Mouse (Mus musculus): ENCODE results near the gene Zfp189. TPM values are rescaled to one million over a fixed set of nuclear protein-coding genes. Genes with fewer than 3 reads are reported as not detected.

The Zfp189 gene
- polyA plus RNA-seq, 1 experiment from 2014 or later = 16.1 TPM

DNA sequence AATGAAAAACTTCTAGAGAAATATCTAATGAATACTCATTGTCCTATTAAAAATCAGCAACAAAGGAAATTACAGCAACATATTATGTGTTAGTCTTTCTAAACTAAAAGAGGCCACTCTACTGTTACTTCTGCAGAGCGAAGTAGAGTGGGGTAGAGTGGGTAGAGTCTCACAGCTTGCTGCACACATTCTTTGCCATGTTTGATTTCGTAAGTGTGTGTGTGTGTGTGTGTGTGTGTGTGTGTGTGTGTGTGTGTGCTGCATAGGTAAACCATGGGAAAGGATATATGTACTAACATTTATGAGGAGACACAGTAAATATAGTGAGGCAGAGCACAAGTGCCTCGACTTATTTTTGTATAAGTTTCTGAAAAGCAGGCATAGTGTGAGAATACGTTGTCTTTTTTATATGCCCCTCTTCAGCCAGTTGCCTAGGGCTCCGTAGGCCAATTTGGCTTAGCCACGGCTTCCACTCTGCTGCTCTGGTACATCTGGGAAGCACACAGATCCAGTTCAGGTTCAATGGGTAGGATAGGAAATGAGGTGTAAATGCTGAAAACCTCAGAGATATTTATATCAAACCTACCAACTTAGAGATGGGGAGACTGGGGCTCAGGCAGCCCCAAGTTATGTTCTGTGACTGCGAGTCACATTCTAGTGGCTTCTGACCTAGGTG lies 26.7 kb downstream of the Zfp189 start:
- no peak for DNase-seq
- Histone ChIP-seq H3K4me3 (replicated peaks; ENCODE audit: low read depth, low read length) (no peak overlapping the region), H3K4me2 (ENCODE audit: low read length) (no peak overlapping the region), H3K9ac (replicated peaks; ENCODE audit: low read length) (no peak overlapping the region), H3K27me3 (ENCODE audit: control insufficient read depth, insufficient read depth, low read length) (no peaks in the 10 kb centered on the region), H3K27ac (replicated peaks; ENCODE audit: low read depth, low read length) (no peak overlapping the region), H3K9me3 (ENCODE audit: control insufficient read depth, low read length) (no peaks in the 10 kb centered on the region), H3K4me1 (ENCODE audit: control insufficient read depth, insufficient read depth, low read length) (no peaks in the 10 kb centered on the region), H3K36me3 (ENCODE audit: control insufficient read depth, insufficient read depth, low read length) (no peaks in the 10 kb centered on the region)
- ATAC-seq (ENCODE audit: low FRiP score, low TSS enrichment) = no peak
- WGBS = 90% methylated on average over 7 of the region's 7 CpGs

DNA sequence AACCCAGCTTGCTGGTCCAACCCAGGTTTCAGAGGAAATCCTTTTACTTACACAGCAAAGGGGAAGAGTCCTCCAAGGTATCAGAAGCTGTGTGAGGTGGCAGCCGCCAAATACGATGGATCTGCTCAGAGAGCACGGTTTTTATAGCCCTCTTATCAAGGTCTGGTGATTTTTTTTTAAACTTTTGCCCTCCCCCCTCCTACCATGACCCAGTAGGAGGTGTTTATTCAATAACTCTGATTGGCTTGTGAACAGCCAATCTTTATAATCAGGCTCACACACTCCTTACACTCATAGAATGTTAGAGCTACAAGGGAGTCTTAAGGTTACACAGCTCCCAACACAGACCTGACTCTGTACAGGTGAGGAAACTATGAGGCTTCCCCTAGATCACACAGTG lies 28.4 kb downstream of the Zfp189 start, which contains the start of gene Aldob:
TSS of gene Aldob (minus strand) at position 164 of the 400 bp plus-strand sequence.
- no peak within 1 kb of the TSS for H3K9ac ChIP-seq (replicated peaks; ENCODE audit: low read length)
- H3K27ac ChIP-seq (replicated peaks; ENCODE audit: low read depth, low read length) = no peak within 1 kb of the TSS
- no peaks in the 10 kb centered on the region for H3K36me3 ChIP-seq (ENCODE audit: control insufficient read depth, insufficient read depth, low read length)
- H3K4me3 ChIP-seq (replicated peaks; ENCODE audit: low read depth, low read length) = no peak within 1 kb of the TSS
- DNase-seq (no peak), ATAC-seq (ENCODE audit: low FRiP score, low TSS enrichment) (no peak)
- H3K4me1 ChIP-seq (ENCODE audit: control insufficient read depth, insufficient read depth, low read length) = no peaks in the 10 kb centered on the region
- H3K27me3 ChIP-seq (ENCODE audit: control insufficient read depth, insufficient read depth, low read length) = no peaks in the 10 kb centered on the region
- no peaks in the 10 kb centered on the region for H3K9me3 ChIP-seq (ENCODE audit: control insufficient read depth, low read length)
- H3K4me2 ChIP-seq (ENCODE audit: low read length) = no peak within 1 kb of the TSS
- WGBS = 74% methylated on average over 3 of the region's 3 CpGs

- Histone ChIP-seq H3K4me3 (replicated peaks; ENCODE audit: low read depth, low read length) (no peak overlapping the region), H3K27ac (replicated peaks; ENCODE audit: low read depth, low read length) (no peak overlapping the region), H3K4me2 (ENCODE audit: low read length) (no peak overlapping the region), H3K4me1 (ENCODE audit: control insufficient read depth, insufficient read depth, low read length) (no peaks in the 10 kb centered on the region), H3K9ac (replicated peaks; ENCODE audit: low read length) (no peak overlapping the region), H3K9me3 (ENCODE audit: control insufficient read depth, low read length) (no peaks in the 10 kb centered on the region), H3K27me3 (ENCODE audit: control insufficient read depth, insufficient read depth, low read length) (no peaks in the 10 kb centered on the region), H3K36me3 (ENCODE audit: control insufficient read depth, insufficient read depth, low read length) (no peaks in the 10 kb centered on the region)
- WGBS = 83% methylated on average over 5 of the region's 5 CpGs
- no peak for DNase-seq
- ATAC-seq (ENCODE audit: low FRiP score, low TSS enrichment) = no peak
These were observed 32.4 kb downstream of the Zfp189 start for GRCm38 (mm10) chr4:49553380-49553779.

DNA sequence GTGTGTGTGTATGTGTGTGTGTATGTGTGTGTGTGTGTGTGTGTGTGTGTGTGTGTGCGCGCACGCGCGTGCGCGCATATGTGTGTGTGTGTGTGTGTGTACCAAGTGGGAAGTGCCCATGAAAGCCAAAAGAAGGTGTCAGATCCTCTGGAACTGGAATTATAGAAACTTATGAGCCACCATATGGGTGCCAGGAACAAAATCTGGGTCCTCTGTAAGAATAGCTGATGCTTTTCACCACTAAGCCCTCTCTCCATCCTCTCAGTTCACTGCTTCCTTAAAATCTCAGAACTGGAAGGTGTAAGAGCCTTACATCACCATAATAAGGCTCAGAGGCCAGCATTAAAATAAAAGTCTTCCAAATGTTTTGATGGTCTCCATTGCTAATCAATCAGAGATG lies 36.4 kb downstream of the Zfp189 start:
- 87% methylated on average over 7 of the region's 7 CpGs for WGBS
- no peaks in the 10 kb centered on the region for H3K27me3 ChIP-seq (ENCODE audit: control insufficient read depth, insufficient read depth, low read length)

GRCm38 (mm10) chr4:49558181-49558580 lies 37.2 kb downstream of the Zfp189 start:
- H3K9ac ChIP-seq (replicated peaks; ENCODE audit: low read length) = no peak overlapping the region
- 91% methylated on average over 2 of the region's 2 CpGs for WGBS
- H3K36me3 ChIP-seq (ENCODE audit: control insufficient read depth, insufficient read depth, low read length) = no peaks in the 10 kb centered on the region
- ATAC-seq (ENCODE audit: low FRiP score, low TSS enrichment) (no peak), DNase-seq (no peak)
- H3K4me2 ChIP-seq (ENCODE audit: low read length) = no peak overlapping the region
- no peak overlapping the region for H3K27ac ChIP-seq (replicated peaks; ENCODE audit: low read depth, low read length)
- H3K27me3 ChIP-seq (ENCODE audit: control insufficient read depth, insufficient read depth, low read length) = no peaks in the 10 kb centered on the region
- no peaks in the 10 kb centered on the region for H3K9me3 ChIP-seq (ENCODE audit: control insufficient read depth, low read length)
- H3K4me1 ChIP-seq (ENCODE audit: control insufficient read depth, insufficient read depth, low read length) = no peaks in the 10 kb centered on the region
- no peak overlapping the region for H3K4me3 ChIP-seq (replicated peaks; ENCODE audit: low read depth, low read length)

More for the DNA sequence above, 36.4 kb downstream of the Zfp189 start:
- H3K4me3 ChIP-seq (replicated peaks; ENCODE audit: low read depth, low read length) = no peak overlapping the region
- no peaks in the 10 kb centered on the region for H3K36me3 ChIP-seq (ENCODE audit: control insufficient read depth, insufficient read depth, low read length)
- H3K9ac ChIP-seq (replicated peaks; ENCODE audit: low read length) = no peak overlapping the region
- DNase-seq (no peak), ATAC-seq (ENCODE audit: low FRiP score, low TSS enrichment) (no peak)
- H3K4me1 ChIP-seq (ENCODE audit: control insufficient read depth, insufficient read depth, low read length) = no peaks in the 10 kb centered on the region
- H3K27ac ChIP-seq (replicated peaks; ENCODE audit: low read depth, low read length) = no peak overlapping the region
- H3K4me2 ChIP-seq (ENCODE audit: low read length) = no peak overlapping the region
- H3K9me3 ChIP-seq (ENCODE audit: control insufficient read depth, low read length) = no peaks in the 10 kb centered on the region

DNA sequence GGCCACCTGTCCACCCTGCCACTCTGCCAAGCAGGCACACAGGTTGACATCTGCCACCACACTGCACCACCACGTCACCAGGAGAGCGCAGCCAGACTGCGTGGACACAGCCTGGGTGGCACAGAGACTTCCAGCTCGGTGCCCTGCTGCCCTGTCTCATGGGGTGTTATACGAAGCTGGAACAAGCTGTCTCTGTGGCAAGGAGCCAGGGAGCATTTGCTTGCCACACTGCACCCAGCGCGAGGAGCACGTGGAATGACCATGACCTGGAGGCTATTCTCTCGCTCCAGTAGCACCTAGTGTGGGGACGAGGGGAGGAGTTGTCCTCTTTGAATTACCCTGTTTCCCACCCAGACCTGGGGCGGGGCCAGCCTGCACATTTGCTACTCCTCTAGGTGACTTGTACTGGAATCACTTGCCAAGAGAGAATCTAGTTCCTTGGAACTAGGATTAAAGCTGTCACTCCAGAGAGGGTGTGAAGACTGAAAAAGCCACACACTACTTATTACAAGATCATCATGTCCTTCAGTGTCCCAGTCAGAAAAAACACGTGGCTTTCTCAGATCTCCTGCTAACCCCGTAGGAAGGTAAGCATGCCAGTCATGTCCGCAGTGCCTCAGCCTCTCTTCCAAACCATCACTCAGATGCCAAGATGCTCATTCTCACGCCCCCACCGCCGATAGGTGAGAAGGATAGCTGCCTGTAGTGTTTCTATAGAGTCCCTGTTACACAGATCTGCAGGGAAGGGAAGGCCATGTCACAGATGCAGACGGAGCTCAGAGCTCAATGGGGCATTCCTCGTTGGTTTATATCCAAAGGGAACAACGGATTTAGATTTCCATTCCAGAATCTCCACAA lies 39.2 kb downstream of the Zfp189 start:
- H3K27me3 ChIP-seq (ENCODE audit: control insufficient read depth, insufficient read depth, low read length) = no peaks in the 10 kb centered on the region
- WGBS = 80% methylated on average over 20 of the region's 20 CpGs
- no peak overlapping the region for H3K4me3 ChIP-seq (replicated peaks; ENCODE audit: low read depth, low read length)
- no peaks in the 10 kb centered on the region for H3K4me1 ChIP-seq (ENCODE audit: control insufficient read depth, insufficient read depth, low read length)
- no peak overlapping the region for H3K4me2 ChIP-seq (ENCODE audit: low read length)
- H3K27ac ChIP-seq (replicated peaks; ENCODE audit: low read depth, low read length) = no peak overlapping the region
- ATAC-seq (ENCODE audit: low FRiP score, low TSS enrichment) = 0 out of 2 replicates have a peak, but pooled peaks have one; percentile 17
- H3K36me3 ChIP-seq (ENCODE audit: control insufficient read depth, insufficient read depth, low read length) = no peaks in the 10 kb centered on the region
- no peak overlapping the region for H3K9ac ChIP-seq (replicated peaks; ENCODE audit: low read length)
- peak; percentile 10 for DNase-seq
- H3K9me3 ChIP-seq (ENCODE audit: control insufficient read depth, low read length) = no peaks in the 10 kb centered on the region

DNA sequence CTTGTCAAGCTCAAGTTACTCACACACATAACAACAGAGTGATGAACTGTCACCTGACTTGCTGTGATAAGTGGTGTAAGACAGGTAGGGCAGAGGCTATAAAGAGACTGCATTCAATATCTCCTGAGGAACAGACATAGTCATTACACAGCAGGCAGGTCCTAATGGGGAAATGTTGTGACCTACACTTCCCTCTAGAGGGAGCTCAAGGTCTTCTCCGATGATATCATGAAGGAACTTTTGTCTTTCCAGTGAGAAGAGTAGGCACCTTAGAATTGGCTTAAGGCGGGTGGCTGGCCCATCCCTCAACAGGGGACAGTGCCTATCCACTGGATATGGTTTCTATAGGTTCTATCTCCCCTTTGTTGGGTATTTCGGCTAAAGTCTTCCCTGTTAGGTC lies 46.6 kb downstream of the Zfp189 start:
- WGBS = 26% methylated on average over 3 of the region's 3 CpGs
- no peaks in the 10 kb centered on the region for H3K27me3 ChIP-seq (ENCODE audit: control insufficient read depth, insufficient read depth, low read length)
- H3K4me3 ChIP-seq (replicated peaks; ENCODE audit: low read depth, low read length) = no peak overlapping the region
- H3K9ac ChIP-seq (replicated peaks; ENCODE audit: low read length) = no peak overlapping the region
- peak; percentile 88 for DNase-seq
- no peak overlapping the region for H3K27ac ChIP-seq (replicated peaks; ENCODE audit: low read depth, low read length)
- ATAC-seq (ENCODE audit: low FRiP score, low TSS enrichment) = peak; percentile 57
- H3K36me3 ChIP-seq (ENCODE audit: control insufficient read depth, insufficient read depth, low read length) = no peaks in the 10 kb centered on the region
- H3K4me1 ChIP-seq (ENCODE audit: control insufficient read depth, insufficient read depth, low read length) = no peaks in the 10 kb centered on the region
- no peak overlapping the region for H3K4me2 ChIP-seq (ENCODE audit: low read length)
- no peaks in the 10 kb centered on the region for H3K9me3 ChIP-seq (ENCODE audit: control insufficient read depth, low read length)

- Histone ChIP-seq H3K36me3 (ENCODE audit: control insufficient read depth, insufficient read depth, low read length) (no peaks in the 10 kb centered on the region), H3K4me3 (replicated peaks; ENCODE audit: low read depth, low read length) (no peak overlapping the region), H3K27ac (replicated peaks; ENCODE audit: low read depth, low read length) (no peak overlapping the region), H3K9me3 (ENCODE audit: control insufficient read depth, low read length) (no peaks in the 10 kb centered on the region), H3K9ac (replicated peaks; ENCODE audit: low read length) (no peak overlapping the region), H3K27me3 (ENCODE audit: control insufficient read depth, insufficient read depth, low read length) (no peaks in the 10 kb centered on the region), H3K4me1 (ENCODE audit: control insufficient read depth, insufficient read depth, low read length) (no peaks in the 10 kb centered on the region), H3K4me2 (ENCODE audit: low read length) (no peak overlapping the region)
- WGBS = 82% methylated on average over 4 of the region's 4 CpGs
- ATAC-seq (ENCODE audit: low FRiP score, low TSS enrichment) (no peak), DNase-seq (no peak)
These were observed 51.2 kb downstream of the Zfp189 start for GRCm38 (mm10) chr4:49572194-49572593.

Data from midbrain, embryonic 14.5 days (tissue).